Mouse (Mus musculus) cerebellum, adult 2 months (tissue): Measurements from ENCODE around the gene Slc26a3. TPM values are rescaled to one million over a fixed set of nuclear protein-coding genes. Genes with fewer than 3 reads are reported as not detected.

Source experiments
- DNase-seq, 2 experiments: peaks; one replicate each; pipeline ENCODE4 v3.0.0; 2021
- H3K27ac ChIP-seq: fragments of 200-500 bp; 2 replicates; pipeline ENCODE4 v1.5.1; 2012; ENCODE audit warnings: low read length, control low read depth, inconsistent platforms; ENCODE audit not compliant: insufficient read depth
- H3K27me3 ChIP-seq: fragments of 200-500 bp; 2 replicates; pipeline ENCODE4 v1.6.1; 2012; ENCODE audit warnings: inconsistent platforms, mild to moderate bottlenecking, low read length, moderate library complexity; ENCODE audit not compliant: control insufficient read depth, insufficient read depth
- H3K4me1 ChIP-seq: fragments of 200-500 bp; 2 replicates; pipeline ENCODE4 v1.6.1; 2011; ENCODE audit warnings: low read length; ENCODE audit not compliant: control insufficient read depth, insufficient read depth
- H3K4me3 ChIP-seq: fragments of 200-500 bp; replicated peaks from 2 replicates; pipeline ENCODE3; 2011; ENCODE audit warnings: mild to moderate bottlenecking, low read depth, low read length, control low read depth; ENCODE audit not compliant: insufficient read depth
- CTCF ChIP-seq: fragments of 200-500 bp; IDR thresholded peaks from 2 replicates; pipeline ENCODE4 v1.5.1; 2011; ENCODE audit warnings: low read depth, mild to moderate bottlenecking, control low read depth, low read length, moderate library complexity, borderline replicate concordance; ENCODE audit not compliant: insufficient read depth
- POLR2A ChIP-seq: fragments of 200-500 bp; IDR thresholded peaks from 2 replicates; pipeline ENCODE4 v1.6.1; 2011; ENCODE audit warnings: low read length, control low read depth, borderline replicate concordance; ENCODE audit not compliant: insufficient read depth
- WGBS: fragments of 180-500 bp; shearing (Covaris S2); methylation state at CpG from one replicate; pipeline ENCODE4 v1.1.7; 2018; 5-methylcytosine and 5-hydroxymethylcytosine counted together
- polyA plus RNA-seq: library from polyadenylated mRNA; depleted of rRNA; stranded (reverse); fragments of >200 nt; gene quantifications from 2 replicates; pipeline ENCODE4 v1.2.3, GENCODE M21; 2012; rRNA removed

Gene Slc26a3
- 0.08 TPM in 2 replicates for polyA plus RNA-seq

GRCm38 (mm10) chr12:31390571-31390970, at the start of gene Slc26a3:
Gene Slc26a3 (plus strand): TSS chr12:31390871.
- WGBS = 55% methylated on average over 3 of the region's 3 CpGs
- no peak for TF ChIP-seq POLR2A
- TF ChIP-seq CTCF = no peak
- Histone ChIP-seq H3K27ac (no peak within 1 kb of the TSS), H3K4me1 (no peaks in the 10 kb centered on the region), H3K4me3 (no peak within 1 kb of the TSS), H3K27me3 (no peaks in the 10 kb centered on the region; the same call in 1 of the 2 replicates)
- DNase-seq = no peak

- 21% methylated on average over 15 of the region's 15 CpGs for whole genome bisulfite sequencing
- Histone ChIP-seq H3K27me3 (no peaks in the 10 kb centered on the region), H3K4me1 (no peaks in the 10 kb centered on the region; the same call in 1 of the 2 replicates), H3K4me3 (peak overlapping the region; percentile 80), H3K27ac (0 out of 2 replicates have a peak overlapping the region, but pooled peaks have one; percentile 67)
- no peak for DNase-seq
- no peak for TF ChIP-seq CTCF
- TF ChIP-seq POLR2A = no peak
Observed at GRCm38 (mm10) chr12:31350191-31350943, 40.3 kb upstream of the Slc26a3 start.

- peak; percentile 97 for DNase-seq
- TF ChIP-seq CTCF = no peak
- TF ChIP-seq POLR2A = peak; percentile 84; the same call in 1 of the 2 replicates
- H3K4me1 ChIP-seq = no peaks in the 10 kb centered on the region; the same call in 1 of the 2 replicates
- H3K27ac ChIP-seq = peak within 1 kb of the TSS; percentile 67
- peak within 1 kb of the TSS; percentile 80 for H3K4me3 ChIP-seq
- 5% methylated on average over 66 of the region's 66 CpGs for WGBS
- no peaks in the 10 kb centered on the region for H3K27me3 ChIP-seq
Observed at GRCm38 (mm10) chr12:31350944-31351928, 39.4 kb upstream of the Slc26a3 start, which contains the start of gene Dld. Gene Dld (minus strand): TSS chr12:31351453.

GRCm38 (mm10) chr12:31366428-31366827, 24.2 kb upstream of the Slc26a3 start:
- Histone ChIP-seq H3K27me3 (no peaks in the 10 kb centered on the region), H3K4me3 (no peak overlapping the region), H3K27ac (no peak overlapping the region), H3K4me1 (no peaks in the 10 kb centered on the region)
- WGBS = 40% methylated on average over 3 of the region's 3 CpGs
- TF ChIP-seq POLR2A = no peak
- no peak for TF ChIP-seq CTCF
- no peak for DNase-seq

- no peak for TF ChIP-seq POLR2A
- no peak for TF ChIP-seq CTCF
- 80% methylated on average over 5 of the region's 5 CpGs for WGBS
- Histone ChIP-seq H3K4me3 (no peak overlapping the region), H3K27me3 (no peaks in the 10 kb centered on the region), H3K4me1 (no peaks in the 10 kb centered on the region), H3K27ac (no peak overlapping the region)
- DNase-seq = no peak
Observed at GRCm38 (mm10) chr12:31367721-31368120, 22.9 kb upstream of the Slc26a3 start.

DNA sequence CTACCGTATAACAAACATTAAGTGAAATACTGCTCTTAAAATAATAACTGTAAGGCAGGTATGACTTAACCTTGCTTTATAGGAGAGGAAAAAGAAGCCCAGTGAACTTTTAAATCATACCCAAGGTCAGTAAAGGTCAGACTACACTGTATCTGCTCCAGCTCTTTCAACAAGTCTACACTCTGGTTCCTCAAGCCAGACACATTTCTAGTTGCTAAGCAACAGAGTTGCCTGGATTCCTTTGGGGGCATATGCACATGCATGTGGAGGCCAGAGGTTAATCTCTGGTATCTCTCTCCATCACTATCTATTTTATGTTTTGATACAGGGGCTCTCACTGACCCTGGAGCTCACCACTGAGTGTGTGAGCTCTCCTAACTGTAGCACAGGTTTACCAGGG, 21.6 kb upstream of the Slc26a3 start:
- TF ChIP-seq POLR2A (no peak), CTCF (no peak)
- no peak overlapping the region for H3K27ac ChIP-seq
- H3K4me1 ChIP-seq = no peaks in the 10 kb centered on the region
- H3K27me3 ChIP-seq = no peaks in the 10 kb centered on the region
- WGBS = 98% methylated on average over 1 of the region's 1 CpGs
- H3K4me3 ChIP-seq = no peak overlapping the region
- no peak for DNase-seq

GRCm38 (mm10) chr12:31369656-31370055, 21.0 kb upstream of the Slc26a3 start:
- TF ChIP-seq CTCF = no peak
- TF ChIP-seq POLR2A = no peak
- H3K4me3 ChIP-seq = no peak overlapping the region
- no peaks in the 10 kb centered on the region for H3K27me3 ChIP-seq
- H3K27ac ChIP-seq = no peak overlapping the region
- 62% methylated on average over 7 of the region's 7 CpGs for WGBS
- no peak for DNase-seq
- no peaks in the 10 kb centered on the region for H3K4me1 ChIP-seq
